Mouse (Mus musculus): Measurements from ENCODE around the gene Scube1. TPM values are rescaled to one million over a fixed set of nuclear protein-coding genes. Genes with fewer than 3 reads are reported as not detected.

Scube1 gene
- polyA plus RNA-seq (2012; rRNA removed; ENCODE audit: low replicate concordance) = 0.50 and 136 TPM in 2 replicates

GRCm38 (mm10) chr15:83724886-83725269, at the start of gene Scube1:
Scube1 (minus strand) TSS chr15:83725021.

GRCm38 (mm10) chr15:83594513-83595363, 130.1 kb downstream of the Scube1 start, which contains the start of gene Ttll12:
Ttll12 (minus strand) TSS chr15:83595157.

DNA sequence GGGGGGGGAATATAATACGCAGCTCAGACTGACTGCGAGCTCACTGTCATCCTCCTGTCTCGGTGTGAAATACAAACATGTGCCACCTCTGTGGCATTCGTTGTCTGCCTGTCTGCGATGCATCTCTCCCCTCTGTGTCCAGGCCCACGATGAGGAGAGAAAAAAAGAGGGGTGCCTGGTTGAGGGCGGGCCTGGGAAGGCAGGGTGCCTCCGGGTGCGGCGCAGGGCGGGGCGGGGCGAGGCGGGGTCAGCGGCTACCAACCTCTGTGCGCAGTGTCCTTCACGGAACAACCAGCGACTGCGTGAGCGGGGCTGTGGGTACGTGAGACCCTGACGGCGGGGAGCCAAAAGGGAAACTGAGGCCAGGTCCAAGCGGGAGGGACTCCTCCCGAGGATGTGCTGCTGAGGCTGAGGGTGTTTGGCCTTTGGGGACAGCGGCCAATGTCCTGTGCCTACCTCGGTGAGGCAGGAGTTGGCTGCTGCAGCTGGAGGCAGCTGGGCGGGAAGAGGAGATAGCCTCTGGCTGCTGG, 161.4 kb downstream of the Scube1 start, which contains the start of the genes Tspo and Mcat:
TSS of gene Tspo (plus strand) at position 266 of the 530 bp plus-strand sequence.
TSS of gene Mcat (minus strand) at position 461 of the 530 bp plus-strand sequence.

Other genes with a start within 250 kb of the Scube1 start
- 13.9 and 15.6 TPM in 2 replicates for gene Ttll1, start 214.1 kb downstream of the Scube1 start, polyA plus RNA-seq (2012; rRNA removed; ENCODE audit: low replicate concordance)
- 13.4 and 20.7 TPM in 2 replicates for gene Bik, start 198.2 kb downstream of the Scube1 start, polyA plus RNA-seq (2012; rRNA removed; ENCODE audit: low replicate concordance)
- gene Tspo, start 161.4 kb downstream of the Scube1 start, polyA plus RNA-seq (2012; rRNA removed; ENCODE audit: low replicate concordance) = 588 and 1,237 TPM in 2 replicates
- gene Mcat, start 161.2 kb downstream of the Scube1 start, polyA plus RNA-seq (2012; rRNA removed; ENCODE audit: low replicate concordance) = 37.8 and 38.9 TPM in 2 replicates
- gene Ttll12, start 129.9 kb downstream of the Scube1 start, polyA plus RNA-seq (2012; rRNA removed; ENCODE audit: low replicate concordance) = 20.4 and 40.5 TPM in 2 replicates
- 0.03 and 0.14 TPM in 2 replicates for gene Mpped1, start 54.4 kb upstream of the Scube1 start, polyA plus RNA-seq (2012; rRNA removed; ENCODE audit: low replicate concordance)